Mouse (Mus musculus): ENCODE measurements around the gene Rfx7. TPM values are rescaled to one million over a fixed set of nuclear protein-coding genes. Genes with fewer than 3 reads are reported as not detected.

The Rfx7 gene
- 2.5 TPM in 2 replicates for polyA plus RNA-seq (2015; fragmentation: Nextera tagmentation; extraction: Ambion mirVana)

- TF ChIP-seq EP300 (IDR thresholded peaks at IDR 0.05; ENCODE audit: low read depth) (no peak), CTCF (IDR thresholded peaks at IDR 0.05; ENCODE audit: low read depth) (no peak)
- no peaks in the 10 kb centered on the region for H3K9me3 ChIP-seq (ENCODE audit: low read length)
- peak within 1 kb of the TSS; percentile 99 for H3K27ac ChIP-seq (ENCODE audit: low read depth)
- DNase-seq (peak; percentile 83), ATAC-seq (peak; percentile 87)
- peaks cover 12% of the 10 kb centered on the region for H3K4me1 ChIP-seq (ENCODE audit: insufficient read depth)
- no peaks in the 10 kb centered on the region for H3K36me3 ChIP-seq (replicated peaks; ENCODE audit: insufficient read depth, low read length)
- peak within 1 kb of the TSS; percentile 98 for H3K4me3 ChIP-seq (ENCODE audit: low read depth, low read length)
- H3K4me2 ChIP-seq (ENCODE audit: low read depth, low read length): peak within 1 kb of the TSS; percentile 91
- H3K27me3 ChIP-seq (ENCODE audit: insufficient read depth, low read length): no peaks in the 10 kb centered on the region
- WGBS (ENCODE audit: insufficient replicate concordance): 7% methylated on average over 12 of the region's 63 CpGs
- H3K9ac ChIP-seq (replicated peaks): peak within 1 kb of the TSS; percentile 99
Observed at GRCm38 (mm10) chr9:72531996-72532380, at the start of gene Rfx7. Gene Rfx7 (plus strand): TSS chr9:72532240.

- ATAC-seq (no peak), DNase-seq (no peak)
- Histone ChIP-seq H3K9ac (replicated peaks) (no peak overlapping the region), H3K36me3 (replicated peaks; ENCODE audit: insufficient read depth, low read length) (no peaks in the 10 kb centered on the region), H3K4me2 (ENCODE audit: low read depth, low read length) (0 out of 2 replicates have a peak overlapping the region, but pooled peaks have one; percentile 3), H3K4me1 (ENCODE audit: insufficient read depth) (peaks cover 11% of the 10 kb centered on the region), H3K27ac (ENCODE audit: low read depth) (no peak overlapping the region), H3K27me3 (ENCODE audit: insufficient read depth, low read length) (no peaks in the 10 kb centered on the region), H3K4me3 (ENCODE audit: low read depth, low read length) (no peak overlapping the region), H3K9me3 (ENCODE audit: low read length) (no peaks in the 10 kb centered on the region)
- TF ChIP-seq CTCF (IDR thresholded peaks at IDR 0.05; ENCODE audit: low read depth): no peak
- TF ChIP-seq EP300 (IDR thresholded peaks at IDR 0.05; ENCODE audit: low read depth): peak; percentile 76
Observed at GRCm38 (mm10) chr9:72488523-72488922, 43.5 kb upstream of the Rfx7 start.

- ATAC-seq: no peak
- WGBS (ENCODE audit: insufficient replicate concordance): 77% methylated on average over 5 of the region's 5 CpGs
- H3K27ac ChIP-seq (ENCODE audit: low read depth): no peak overlapping the region
Observed at GRCm38 (mm10) chr9:72489131-72489530, 42.9 kb upstream of the Rfx7 start.

GRCm38 (mm10) chr9:72491559-72492193, 40.4 kb upstream of the Rfx7 start:
- Histone ChIP-seq H3K36me3 (replicated peaks; ENCODE audit: insufficient read depth, low read length) (no peaks in the 10 kb centered on the region), H3K9ac (replicated peaks) (peak overlapping the region; percentile 57), H3K27ac (ENCODE audit: low read depth) (peak overlapping the region; percentile 67), H3K4me3 (ENCODE audit: low read depth, low read length) (peak overlapping the region; percentile 82), H3K27me3 (ENCODE audit: insufficient read depth, low read length) (no peaks in the 10 kb centered on the region), H3K9me3 (ENCODE audit: low read length) (no peaks in the 10 kb centered on the region), H3K4me2 (ENCODE audit: low read depth, low read length) (peak overlapping the region; percentile 88), H3K4me1 (ENCODE audit: insufficient read depth) (peaks cover 11% of the 10 kb centered on the region)
- no peak for TF ChIP-seq CTCF (IDR thresholded peaks at IDR 0.05; ENCODE audit: low read depth)
- DNase-seq: peak; percentile 94
- ATAC-seq: peak; percentile 98
- WGBS (ENCODE audit: insufficient replicate concordance): under 1% methylated on average over 32 of the region's 32 CpGs

More at GRCm38 (mm10) chr9:72489131-72489530, 42.9 kb upstream of the Rfx7 start:
- no peak for DNase-seq
- H3K4me2 ChIP-seq (ENCODE audit: low read depth, low read length): no peak overlapping the region
- no peaks in the 10 kb centered on the region for H3K9me3 ChIP-seq (ENCODE audit: low read length)
- no peak for TF ChIP-seq EP300 (IDR thresholded peaks at IDR 0.05; ENCODE audit: low read depth)
- TF ChIP-seq CTCF (IDR thresholded peaks at IDR 0.05; ENCODE audit: low read depth): no peak
- peaks cover 11% of the 10 kb centered on the region for H3K4me1 ChIP-seq (ENCODE audit: insufficient read depth)
- H3K9ac ChIP-seq (replicated peaks): no peak overlapping the region
- no peaks in the 10 kb centered on the region for H3K36me3 ChIP-seq (replicated peaks; ENCODE audit: insufficient read depth, low read length)
- H3K27me3 ChIP-seq (ENCODE audit: insufficient read depth, low read length): no peaks in the 10 kb centered on the region
- no peak overlapping the region for H3K4me3 ChIP-seq (ENCODE audit: low read depth, low read length)

GRCm38 (mm10) chr9:72492194-72492565, 39.9 kb upstream of the Rfx7 start, which contains the start of gene Tex9:
Gene Tex9 (minus strand): TSS chr9:72492212.
- peaks cover 11% of the 10 kb centered on the region for H3K4me1 ChIP-seq (ENCODE audit: insufficient read depth)
- peak within 1 kb of the TSS; percentile 88 for H3K4me2 ChIP-seq (ENCODE audit: low read depth, low read length)
- TF ChIP-seq CTCF (IDR thresholded peaks at IDR 0.05; ENCODE audit: low read depth) (no peak), EP300 (IDR thresholded peaks at IDR 0.05; ENCODE audit: low read depth) (0 out of 2 replicates have a peak, but pooled peaks have one; percentile 30)
- peak within 1 kb of the TSS; percentile 57 for H3K9ac ChIP-seq (replicated peaks)
- H3K36me3 ChIP-seq (replicated peaks; ENCODE audit: insufficient read depth, low read length): no peaks in the 10 kb centered on the region
- DNase-seq (no peak), ATAC-seq (peak; percentile 51)
- 4% methylated on average over 6 of the region's 6 CpGs for WGBS (ENCODE audit: insufficient replicate concordance)
- H3K27ac ChIP-seq (ENCODE audit: low read depth): peak within 1 kb of the TSS; percentile 67
- peak within 1 kb of the TSS; percentile 82 for H3K4me3 ChIP-seq (ENCODE audit: low read depth, low read length)
- H3K27me3 ChIP-seq (ENCODE audit: insufficient read depth, low read length): no peaks in the 10 kb centered on the region
- H3K9me3 ChIP-seq (ENCODE audit: low read length): no peaks in the 10 kb centered on the region

GRCm38 (mm10) chr9:72493465-72493864, 38.6 kb upstream of the Rfx7 start:
- Histone ChIP-seq H3K36me3 (replicated peaks; ENCODE audit: insufficient read depth, low read length) (no peaks in the 10 kb centered on the region), H3K27ac (ENCODE audit: low read depth) (no peak overlapping the region), H3K4me1 (ENCODE audit: insufficient read depth) (peaks cover 11% of the 10 kb centered on the region), H3K9ac (replicated peaks) (no peak overlapping the region), H3K9me3 (ENCODE audit: low read length) (no peaks in the 10 kb centered on the region), H3K27me3 (ENCODE audit: insufficient read depth, low read length) (no peaks in the 10 kb centered on the region), H3K4me3 (ENCODE audit: low read depth, low read length) (no peak overlapping the region), H3K4me2 (ENCODE audit: low read depth, low read length) (no peak overlapping the region)
- ATAC-seq (no peak), DNase-seq (no peak)
- TF ChIP-seq CTCF (IDR thresholded peaks at IDR 0.05; ENCODE audit: low read depth) (peak; percentile 40), EP300 (IDR thresholded peaks at IDR 0.05; ENCODE audit: low read depth) (no peak)
- 59% methylated on average over 2 of the region's 2 CpGs for whole genome bisulfite sequencing (ENCODE audit: insufficient replicate concordance)
